Mouse (Mus musculus) thymus, postnatal 36 days (tissue): ENCODE results near the gene Drg2.
A peak's percentile ranks its signal among the peaks of the same experiment; 100 is the strongest.

Source experiments
- DNase-seq, 2 experiments: peaks; one replicate each; pipeline ENCODE4 v3.0.0; 2022; ENCODE audit warnings: mixed read lengths in 2 of 2

The Drg2 gene

DNA sequence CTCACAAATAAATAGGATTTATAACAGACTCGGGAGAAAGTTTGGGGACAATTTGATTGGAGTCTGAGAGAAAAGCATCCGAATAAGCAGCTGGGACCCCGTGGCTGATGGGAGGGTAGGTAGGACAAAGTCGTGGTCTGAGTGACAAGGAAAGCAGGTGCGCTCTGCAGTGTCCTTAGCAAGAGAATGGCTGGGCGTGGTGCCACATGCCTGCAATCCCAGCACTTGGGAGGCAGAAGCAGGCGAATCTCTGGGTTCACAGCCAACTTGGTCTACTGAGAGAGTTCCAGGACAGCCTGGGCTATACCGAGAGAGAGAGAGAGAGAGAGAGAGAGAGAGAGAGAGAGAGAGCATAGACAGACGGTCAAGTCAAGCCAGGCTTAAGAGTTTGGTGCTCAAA lies 16.4 kb downstream of the Drg2 start:
- no peak for DNase-seq

- no peak for DNase-seq
These were observed 20.1 kb downstream of the Drg2 start for GRCm38 (mm10) chr11:60474534-60474933.

DNA sequence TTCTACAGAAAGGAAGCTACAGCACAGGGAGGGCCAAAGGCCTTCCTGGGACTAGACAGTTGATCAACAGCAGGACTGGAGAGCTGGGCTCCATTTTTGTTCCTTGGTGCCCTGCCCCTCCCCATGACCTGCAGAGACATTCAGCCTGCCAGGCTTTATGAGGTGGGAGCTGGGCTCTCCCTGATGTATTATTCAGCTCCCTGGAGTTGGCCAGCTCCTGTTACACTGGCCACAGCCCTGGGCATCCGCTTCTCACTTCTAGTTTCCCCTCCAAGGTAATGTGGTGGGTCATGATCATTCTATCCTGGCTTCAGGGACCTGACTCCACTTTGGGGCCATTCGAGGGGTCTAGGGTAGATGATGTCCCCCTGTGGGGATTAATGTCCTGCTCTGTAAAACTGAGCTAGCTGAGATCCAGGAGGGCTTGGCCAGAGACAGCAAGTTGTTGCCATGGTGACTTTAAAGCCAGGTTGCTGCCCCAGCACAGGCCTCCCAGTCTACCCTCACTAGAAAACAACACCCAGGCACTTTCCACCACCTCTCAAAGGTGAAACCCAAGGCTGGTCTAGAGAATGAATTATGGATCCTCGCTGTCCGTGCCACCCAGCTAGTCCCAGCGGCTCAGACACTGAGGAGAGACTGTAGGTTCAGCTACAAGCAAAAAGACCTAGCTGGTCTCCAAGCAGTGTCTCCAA lies 21.4 kb downstream of the Drg2 start:
- DNase-seq: no peak

DNA sequence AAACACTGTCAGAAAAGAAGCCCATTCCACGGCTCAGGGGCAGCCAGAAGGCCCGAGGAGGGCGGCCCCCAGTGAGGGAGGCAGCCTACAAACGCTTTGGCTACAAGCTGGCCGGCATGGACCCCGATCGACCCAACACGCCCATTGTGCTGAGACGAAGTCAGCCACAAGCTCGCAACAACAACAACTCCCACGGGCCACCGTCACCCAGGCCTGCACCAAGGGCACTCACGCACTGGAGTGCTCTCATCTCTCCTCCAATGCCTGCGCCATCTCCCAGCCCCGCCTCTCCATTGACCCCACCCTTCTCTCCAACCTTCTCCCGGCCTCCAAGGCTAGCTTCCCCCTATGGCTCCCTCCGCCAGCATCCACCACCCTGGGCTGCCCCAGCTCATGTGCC lies 23.7 kb downstream of the Drg2 start:
- DNase-seq: no peak

GRCm38 (mm10) chr11:60486267-60486666 lies 31.9 kb downstream of the Drg2 start:
- no peak for DNase-seq

DNA sequence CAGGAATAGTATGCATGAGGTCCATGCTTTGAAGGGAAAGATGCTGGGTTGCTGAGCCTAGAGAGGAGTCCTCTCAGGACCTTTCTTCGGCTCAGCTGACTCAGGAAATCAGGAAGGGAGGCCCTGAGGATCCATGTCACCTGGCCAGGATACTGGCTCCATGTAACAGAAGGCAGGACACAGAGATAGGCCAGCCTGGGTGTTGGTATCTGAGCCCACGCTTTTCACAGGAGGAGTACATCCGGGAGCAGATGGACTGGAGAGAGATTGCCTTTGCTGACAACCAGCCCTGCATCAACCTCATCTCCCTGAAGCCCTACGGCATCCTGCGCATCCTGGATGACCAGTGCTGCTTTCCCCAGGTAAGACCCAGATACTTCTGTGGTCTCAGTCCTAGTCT lies 38.3 kb downstream of the Drg2 start:
- no peak for DNase-seq

GRCm38 (mm10) chr11:60495692-60496091 lies 41.3 kb downstream of the Drg2 start:
- no peak for DNase-seq

DNA sequence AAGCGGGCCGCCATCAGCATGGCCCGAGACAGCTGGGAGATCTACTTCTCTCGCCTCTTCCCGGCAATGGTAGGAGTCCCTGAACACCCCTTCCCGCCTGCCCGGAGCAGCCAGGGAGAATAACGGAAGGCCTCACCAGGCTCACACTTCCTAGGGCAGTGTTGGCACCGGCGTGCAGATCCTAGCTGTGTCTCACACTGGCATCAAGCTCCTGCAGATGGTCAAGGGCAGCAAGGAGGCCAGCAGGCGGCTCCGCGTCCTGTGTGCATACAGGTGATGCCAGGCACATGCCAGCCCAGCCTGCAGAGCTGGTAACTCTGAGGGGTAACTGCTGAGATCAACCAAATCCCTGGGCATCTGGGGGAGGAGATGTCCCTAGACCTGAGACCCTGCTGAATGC lies 52.9 kb downstream of the Drg2 start:
- no peak for DNase-seq

DNA sequence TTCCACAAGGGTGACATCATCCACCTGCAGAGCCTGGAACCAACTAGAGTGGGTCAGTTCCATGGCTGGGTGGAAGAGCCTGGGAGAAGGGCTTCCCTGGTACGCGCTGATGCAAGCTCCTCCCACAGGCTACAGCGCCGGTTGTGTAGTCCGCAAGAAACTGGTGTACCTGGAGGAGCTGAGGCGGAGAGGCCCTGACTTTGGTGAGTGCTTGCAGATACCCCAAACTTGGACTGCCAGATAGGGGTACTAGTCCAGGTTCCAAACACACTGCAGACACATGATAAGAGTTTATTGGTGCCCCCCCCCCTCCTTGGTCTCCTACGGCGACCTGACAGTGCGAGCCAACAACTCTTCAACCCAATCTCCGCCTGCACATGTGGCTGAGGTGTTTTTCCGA lies 54.6 kb downstream of the Drg2 start:
- DNase-seq: no peak

DNA sequence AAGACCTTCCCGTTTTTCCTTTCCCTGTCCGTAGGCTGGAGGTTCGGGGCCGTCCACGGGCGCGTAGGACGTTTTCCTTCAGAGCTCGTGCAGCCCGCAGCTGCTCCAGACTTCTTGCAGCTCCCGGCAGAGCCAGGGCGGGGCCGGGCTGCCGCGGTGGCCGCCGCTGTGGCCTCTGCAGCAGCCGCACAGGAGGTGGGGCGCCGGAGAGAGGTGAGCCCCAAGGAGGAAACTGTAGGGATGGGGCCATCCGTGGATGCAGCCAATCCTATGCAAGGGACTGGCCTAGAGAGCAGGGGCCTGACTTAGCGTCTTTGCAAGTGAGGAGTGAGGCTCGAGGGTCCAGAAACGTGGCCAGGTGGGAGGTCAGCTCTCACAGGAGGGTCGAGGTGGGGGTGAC lies 55.1 kb downstream of the Drg2 start:
- peak in 1 of 2 experiments; percentile 18 for DNase-seq

DNA sequence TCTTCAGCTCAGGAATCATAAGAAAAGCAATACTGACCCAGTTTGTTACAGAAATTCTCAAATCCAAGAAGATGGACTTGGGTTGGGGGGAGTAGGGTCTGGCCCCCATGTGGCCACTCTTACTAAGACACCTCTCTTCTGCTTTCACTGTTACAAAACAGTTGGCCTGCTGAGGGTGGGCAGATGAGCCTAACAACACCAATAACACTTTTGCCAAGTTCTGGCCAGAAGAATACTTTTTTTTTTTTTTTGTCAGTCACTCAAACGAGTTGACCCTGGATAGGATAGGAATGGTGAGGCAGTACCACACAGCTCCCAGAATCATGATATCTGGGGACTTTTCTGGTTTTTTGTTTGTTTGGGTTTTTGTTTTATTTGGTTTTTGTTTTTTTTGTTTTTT lies 57.5 kb downstream of the Drg2 start:
- DNase-seq: no peak

- no peak for DNase-seq
These were observed 58.1 kb downstream of the Drg2 start for GRCm38 (mm10) chr11:60512520-60512919.

DNA sequence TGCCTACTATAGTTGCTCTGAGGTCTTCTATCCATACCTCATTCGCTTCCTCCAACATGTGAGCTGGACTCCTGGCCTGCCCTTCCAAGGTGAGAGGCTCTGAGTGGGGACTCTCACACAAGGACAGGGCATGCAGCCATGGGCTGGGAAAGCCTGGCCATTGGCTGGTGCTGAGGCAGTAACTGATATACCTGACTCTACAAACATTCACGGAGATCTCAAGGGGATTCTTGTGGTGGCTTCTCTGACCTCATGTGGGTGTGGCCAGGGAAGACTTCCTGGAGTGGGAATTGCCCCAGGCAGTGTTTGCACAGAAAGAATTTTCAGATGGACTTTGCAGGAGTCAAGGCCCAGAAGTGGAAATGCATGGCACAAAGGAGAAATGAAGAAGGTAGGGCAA lies 60.5 kb downstream of the Drg2 start:
- no peak for DNase-seq

DNA sequence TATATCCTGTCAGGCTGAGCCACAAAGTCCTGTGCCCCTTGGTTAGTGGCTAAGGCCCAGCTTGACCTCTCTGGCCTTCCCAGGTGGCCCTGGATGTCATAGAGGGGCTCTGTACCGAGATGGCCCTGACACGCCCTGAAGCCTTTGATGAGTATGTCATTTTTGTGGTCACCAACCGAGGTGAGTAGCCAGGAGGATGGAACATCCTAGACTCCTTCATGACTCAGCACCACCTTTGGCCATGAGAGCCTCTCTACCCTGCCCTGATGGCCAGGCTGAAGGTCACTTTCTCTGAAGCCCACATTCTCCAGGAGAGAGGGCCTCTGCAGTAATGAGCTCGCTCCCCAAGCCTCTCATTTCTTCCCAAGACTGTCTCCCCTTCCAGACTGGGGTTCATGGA lies 63.9 kb downstream of the Drg2 start:
- no peak for DNase-seq
